Mouse (Mus musculus) stomach, embryonic 16.5 days (tissue): ENCODE results near the gene Msln. TPM values are rescaled to one million over a fixed set of nuclear protein-coding genes. Genes with fewer than 3 reads are reported as not detected.

Experiments
- ATAC-seq: fragments of 200-750 bp; cut with Nextera tagmentation; 2 replicates; pipeline ENCODE4 v1.8.0; 2017; ENCODE audit warnings: moderate number of reproducible peaks, moderate TSS enrichment; ENCODE audit not compliant: insufficient read depth, low FRiP score
- H3K27ac ChIP-seq: fragments of 300-500 bp; sonication (generic); 2 replicates; pipeline ENCODE4 v1.5.1; 2014; ENCODE audit warnings: low read length
- H3K27me3 ChIP-seq: fragments of 300-500 bp; sonication (generic); 2 replicates; pipeline ENCODE4 v1.6.1; 2014; ENCODE audit warnings: low read length, control low read depth, mixed read lengths; ENCODE audit not compliant: control insufficient read depth, insufficient read depth
- H3K36me3 ChIP-seq: fragments of 300-500 bp; sonication (generic); 2 replicates; pipeline ENCODE4 v1.6.1; 2014; ENCODE audit warnings: low read length; ENCODE audit not compliant: control insufficient read depth, insufficient read depth
- H3K4me1 ChIP-seq: fragments of 300-500 bp; sonication (generic); 2 replicates; pipeline ENCODE4 v1.6.1; 2014; ENCODE audit warnings: low read length, control low read depth, mixed read lengths; ENCODE audit not compliant: control insufficient read depth, insufficient read depth
- H3K4me2 ChIP-seq: fragments of 300-500 bp; sonication (generic); 2 replicates; pipeline ENCODE4 v1.6.1; 2014; ENCODE audit warnings: low read depth, low read length, mixed read lengths
- H3K4me3 ChIP-seq: fragments of 300-500 bp; sonication (generic); replicated peaks from 2 replicates; pipeline ENCODE4 v1.5.1; 2014; ENCODE audit warnings: mild to moderate bottlenecking, low read length
- H3K9ac ChIP-seq: fragments of 300-500 bp; sonication (generic); 2 replicates; pipeline ENCODE4 v1.6.1; 2014; ENCODE audit warnings: low read length
- H3K9me3 ChIP-seq: fragments of 300-500 bp; sonication (generic); replicated peaks from 2 replicates; pipeline ENCODE4 v1.6.1; 2016; ENCODE audit warnings: low read length, control low read depth; ENCODE audit not compliant: control insufficient read depth
- WGBS: fragments of 180-500 bp; shearing (Covaris S2); extraction: QIAGEN DNeasy Blood & Tissue Kit; methylation state at CpG from one replicate; pipeline ENCODE4 v1.1.7; 2014; 5-methylcytosine and 5-hydroxymethylcytosine counted together
- polyA plus RNA-seq: library from polyadenylated mRNA; unstranded; fragments of >200 nt; fragmentation: Nextera tagmentation; extraction: Ambion mirVana; gene quantifications from 2 replicates; pipeline ENCODE4 v1.2.1, GENCODE M21; 2015

The Msln gene
- polyA plus RNA-seq, 1 experiment from 2014 or later: 77.0 TPM

DNA sequence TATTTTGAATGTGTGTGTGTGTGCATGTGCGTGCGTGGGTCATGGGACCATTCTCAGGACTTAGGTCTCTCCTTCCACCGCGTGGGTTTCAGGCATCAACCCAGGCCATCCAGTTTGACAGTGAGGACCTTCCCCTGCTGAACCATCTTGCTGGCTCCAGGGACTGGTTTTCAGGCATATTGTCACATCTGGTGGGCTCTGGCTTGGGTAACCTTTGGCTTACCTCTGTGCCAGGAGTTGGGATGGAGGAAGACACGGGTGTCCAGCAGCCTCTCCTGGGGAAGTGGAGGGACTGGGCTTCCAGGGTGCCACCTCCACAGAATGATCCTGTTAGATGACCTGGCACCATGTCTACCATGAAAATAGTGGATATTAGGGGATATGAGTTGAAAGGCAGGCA is 23.8 kb upstream of the Msln start:
- no peak overlapping the region for H3K4me2 ChIP-seq
- H3K4me1 ChIP-seq: peaks cover 6% of the 10 kb centered on the region
- 90% methylated on average over 5 of the region's 5 CpGs for WGBS
- no peaks in the 10 kb centered on the region for H3K9me3 ChIP-seq
- no peak overlapping the region for H3K27ac ChIP-seq
- ATAC-seq: no peak
- no peak overlapping the region for H3K4me3 ChIP-seq
- H3K9ac ChIP-seq: no peak overlapping the region
- no peaks in the 10 kb centered on the region for H3K27me3 ChIP-seq
- peaks cover 3% of the 10 kb centered on the region; the same call in 1 of the 2 replicates for H3K36me3 ChIP-seq

DNA sequence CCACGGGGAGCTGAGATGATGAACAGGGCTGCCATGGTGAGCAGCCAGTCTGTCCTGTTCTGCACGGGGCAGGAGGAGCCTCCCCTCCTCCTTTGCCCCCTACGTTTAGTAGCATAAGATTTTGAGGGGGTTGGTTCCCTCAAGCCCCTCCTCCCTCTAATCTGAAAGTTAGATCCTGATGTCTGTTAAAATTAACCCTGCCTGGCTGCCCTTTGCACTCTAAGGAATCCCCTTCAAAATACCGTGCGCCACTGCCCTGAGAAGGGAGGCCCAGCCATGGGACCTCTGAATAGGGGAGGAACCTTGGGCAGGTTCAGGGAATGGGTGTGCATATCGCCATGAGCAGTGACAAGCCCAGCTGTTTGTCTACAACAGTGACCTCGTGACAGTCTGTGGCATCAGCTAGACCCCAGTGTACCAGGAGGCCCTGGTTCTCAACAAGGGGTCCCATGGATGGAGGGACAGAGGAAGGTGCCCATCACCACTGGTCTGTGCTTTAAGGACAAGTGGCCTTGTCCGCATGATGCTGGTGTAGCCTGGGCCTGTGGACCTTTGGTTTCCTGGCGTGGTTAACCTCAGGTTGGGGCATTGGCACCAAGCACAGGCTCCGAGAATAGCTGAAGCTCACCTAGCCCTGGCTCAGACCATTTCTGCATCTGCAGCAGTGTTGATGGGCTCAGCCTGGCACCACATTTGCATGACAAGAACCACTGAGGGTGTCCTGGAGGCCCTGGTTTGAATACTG is 21.3 kb upstream of the Msln start:
- Histone ChIP-seq H3K4me1 (peaks cover 6% of the 10 kb centered on the region), H3K9ac (no peak overlapping the region), H3K36me3 (0 out of 2 replicates have a peak, but pooled peaks cover 3% of the 10 kb centered on the region), H3K4me3 (no peak overlapping the region), H3K9me3 (no peaks in the 10 kb centered on the region), H3K4me2 (no peak overlapping the region), H3K27me3 (no peaks in the 10 kb centered on the region), H3K27ac (no peak overlapping the region)
- WGBS: 74% methylated on average over 10 of the region's 10 CpGs
- ATAC-seq: no peak

DNA sequence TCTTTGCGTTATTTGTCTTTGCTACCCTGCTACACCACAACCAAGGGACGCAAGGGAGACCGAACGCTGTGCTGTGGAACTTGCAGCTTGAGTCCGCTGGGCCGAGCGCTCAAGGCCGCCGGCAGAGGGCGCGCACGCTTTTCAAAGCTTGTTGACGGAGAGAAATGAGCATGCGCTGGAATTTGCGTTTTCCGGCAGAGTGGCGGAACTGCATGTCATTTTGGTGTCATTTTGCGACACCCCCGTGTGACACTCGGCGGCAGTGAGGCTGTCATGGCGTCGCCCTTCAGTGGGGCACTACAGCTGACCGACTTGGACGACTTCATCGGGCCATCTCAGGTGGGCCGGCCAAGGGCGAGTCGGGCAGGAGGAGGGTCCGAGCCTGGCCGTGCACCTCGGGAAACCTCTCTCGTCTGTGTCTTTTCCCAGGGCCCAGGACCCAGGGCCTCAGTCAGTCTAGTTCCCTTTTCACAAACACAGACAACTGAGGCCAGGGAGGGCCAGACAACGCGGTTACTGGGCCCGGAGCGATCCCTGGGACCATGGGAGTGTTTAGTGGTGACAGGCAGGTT is 19.5 kb upstream of the Msln start, which contains the start of gene Narfl:
Narfl (plus strand) TSS at position 228 of the 572 bp plus-strand sequence.
- Histone ChIP-seq H3K4me3 (peak within 1 kb of the TSS; percentile 78), H3K27me3 (no peaks in the 10 kb centered on the region), H3K4me1 (peaks cover 6% of the 10 kb centered on the region), H3K9me3 (no peaks in the 10 kb centered on the region), H3K4me2 (peak within 1 kb of the TSS; percentile 84), H3K9ac (peak within 1 kb of the TSS; percentile 92), H3K27ac (no peak within 1 kb of the TSS), H3K36me3 (no peaks in the 10 kb centered on the region)
- ATAC-seq: peak; percentile 89
- WGBS: under 1% methylated on average over 37 of the region's 37 CpGs

DNA sequence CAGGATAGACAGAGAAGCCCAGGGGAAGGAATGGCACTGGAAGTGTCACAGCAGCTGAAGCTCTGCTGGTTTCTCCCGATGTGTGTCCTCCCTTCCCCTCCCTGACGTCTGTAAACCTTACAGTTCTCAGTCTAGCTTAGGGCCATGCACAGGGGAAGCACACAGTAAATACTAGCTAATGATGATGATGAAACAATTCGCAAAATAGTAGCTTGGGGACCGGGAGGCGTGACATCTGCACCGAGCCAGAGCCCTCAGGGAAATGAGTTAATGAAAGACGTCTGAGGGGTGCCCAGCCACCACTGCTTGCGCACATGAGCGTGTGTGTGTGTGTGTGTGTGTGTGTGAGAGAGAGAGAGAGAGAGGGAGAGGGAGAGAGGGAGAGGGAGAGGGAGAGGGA is 15.2 kb upstream of the Msln start:
- WGBS: 59% methylated on average over 9 of the region's 9 CpGs
- H3K27ac ChIP-seq: no peak overlapping the region
- H3K4me2 ChIP-seq: no peak overlapping the region
- no peaks in the 10 kb centered on the region for H3K9me3 ChIP-seq
- peaks cover 3% of the 10 kb centered on the region for H3K4me1 ChIP-seq
- H3K27me3 ChIP-seq: no peaks in the 10 kb centered on the region
- no peak for ATAC-seq
- H3K36me3 ChIP-seq: no peaks in the 10 kb centered on the region
- no peak overlapping the region for H3K9ac ChIP-seq
- H3K4me3 ChIP-seq: no peak overlapping the region

DNA sequence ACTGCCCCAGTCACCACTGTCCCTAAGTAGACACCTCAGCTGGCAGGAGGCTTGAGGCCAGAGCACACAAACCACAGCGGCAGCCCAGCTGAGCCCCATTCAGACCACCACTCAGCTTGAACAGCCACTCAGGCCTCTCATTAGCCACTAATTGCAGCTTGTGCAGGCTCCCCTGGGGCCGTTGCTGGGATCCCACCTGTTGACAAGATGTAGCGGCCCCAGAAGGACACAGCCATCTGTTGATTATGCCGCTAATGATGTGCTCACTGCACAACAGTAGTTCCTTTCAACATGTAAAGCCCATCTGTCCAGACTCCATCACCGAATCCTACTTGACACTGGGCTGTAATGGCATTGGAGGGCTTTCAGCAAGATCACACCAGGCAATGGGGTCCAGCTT is 11.7 kb upstream of the Msln start:
- Histone ChIP-seq H3K4me1 (no peaks in the 10 kb centered on the region), H3K27me3 (no peaks in the 10 kb centered on the region), H3K9ac (no peak overlapping the region), H3K9me3 (no peaks in the 10 kb centered on the region), H3K36me3 (no peaks in the 10 kb centered on the region), H3K4me3 (no peak overlapping the region), H3K27ac (no peak overlapping the region), H3K4me2 (no peak overlapping the region)
- WGBS: 73% methylated on average over 5 of the region's 5 CpGs
- no peak for ATAC-seq

DNA sequence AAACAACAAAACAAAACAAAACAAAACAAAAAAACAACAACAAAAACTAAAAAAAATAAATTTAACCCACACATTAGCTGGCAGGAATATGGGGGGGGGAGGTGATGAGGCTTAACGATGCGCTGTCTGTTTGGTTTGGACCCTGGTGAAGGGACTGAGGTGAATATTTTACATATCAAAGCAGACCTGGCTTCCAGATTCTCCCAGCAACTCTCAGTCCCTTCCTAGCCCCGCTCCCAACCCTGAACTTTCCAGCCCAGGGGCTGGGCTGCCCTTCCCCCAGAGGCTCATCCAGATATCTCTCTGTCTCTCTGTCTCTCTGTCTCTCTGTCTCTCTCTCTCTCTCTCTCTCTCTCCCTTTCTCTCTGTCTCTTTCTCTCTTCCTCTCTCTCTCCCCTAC is 8.4 kb upstream of the Msln start:
- Histone ChIP-seq H3K9me3 (no peaks in the 10 kb centered on the region), H3K4me3 (no peak overlapping the region), H3K27me3 (no peaks in the 10 kb centered on the region), H3K9ac (no peak overlapping the region), H3K36me3 (no peaks in the 10 kb centered on the region), H3K4me1 (no peaks in the 10 kb centered on the region), H3K4me2 (no peak overlapping the region), H3K27ac (no peak overlapping the region)
- ATAC-seq: no peak
- 51% methylated on average over 3 of the region's 3 CpGs for WGBS

DNA sequence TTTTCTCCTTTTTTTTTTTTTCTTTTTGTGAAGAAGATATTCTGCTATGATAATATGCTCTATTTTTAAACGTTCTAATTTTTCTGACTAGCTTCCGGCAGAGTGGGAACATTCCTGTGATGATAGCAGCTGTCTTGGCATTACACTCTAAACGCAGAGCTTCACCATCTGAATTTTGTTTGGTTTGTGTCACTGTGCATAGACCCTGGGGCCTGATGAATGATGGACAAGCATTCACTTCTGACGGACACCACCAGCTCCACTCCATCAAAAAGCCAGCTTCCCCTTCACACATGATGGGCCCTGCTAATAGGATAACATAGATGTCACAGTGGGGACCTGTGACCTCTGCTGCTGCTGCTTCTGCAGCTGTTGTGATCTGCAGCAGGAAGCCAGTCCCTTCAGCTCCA is 7.4 kb upstream of the Msln start:
- Histone ChIP-seq H3K27me3 (no peaks in the 10 kb centered on the region), H3K27ac (no peak overlapping the region), H3K4me2 (no peak overlapping the region), H3K4me3 (no peak overlapping the region), H3K36me3 (no peaks in the 10 kb centered on the region), H3K4me1 (no peaks in the 10 kb centered on the region), H3K9me3 (no peaks in the 10 kb centered on the region), H3K9ac (no peak overlapping the region)
- ATAC-seq: no peak
- 34% methylated on average over 4 of the region's 4 CpGs for whole genome bisulfite sequencing

DNA sequence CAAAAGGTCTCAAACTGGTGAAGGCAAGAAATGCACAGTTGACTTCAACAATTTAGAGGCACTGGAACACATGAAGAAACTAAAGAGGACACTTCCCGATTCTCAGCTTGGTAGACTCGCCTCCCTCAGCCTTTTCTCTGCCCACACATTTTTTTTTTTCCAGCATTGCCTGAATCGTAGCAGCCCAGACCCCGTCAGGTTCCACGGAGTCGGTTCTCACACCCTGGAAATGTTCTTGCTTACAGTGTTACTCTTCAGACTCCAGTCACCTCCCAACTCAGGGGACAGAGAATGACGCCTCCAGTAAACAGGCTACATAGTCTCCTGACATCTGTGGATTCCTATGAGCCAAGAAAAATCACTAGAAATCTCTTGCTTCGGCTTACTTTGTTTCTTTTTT is 6.0 kb upstream of the Msln start:
- no peak overlapping the region for H3K4me2 ChIP-seq
- 67% methylated on average over 8 of the region's 8 CpGs for WGBS
- 0 out of 2 replicates have a peak, but pooled peaks cover 2% of the 10 kb centered on the region for H3K4me1 ChIP-seq
- no peaks in the 10 kb centered on the region for H3K36me3 ChIP-seq
- no peak overlapping the region for H3K27ac ChIP-seq
- H3K9ac ChIP-seq: no peak overlapping the region
- H3K27me3 ChIP-seq: no peaks in the 10 kb centered on the region
- H3K9me3 ChIP-seq: no peaks in the 10 kb centered on the region
- no peak for ATAC-seq
- no peak overlapping the region for H3K4me3 ChIP-seq

DNA sequence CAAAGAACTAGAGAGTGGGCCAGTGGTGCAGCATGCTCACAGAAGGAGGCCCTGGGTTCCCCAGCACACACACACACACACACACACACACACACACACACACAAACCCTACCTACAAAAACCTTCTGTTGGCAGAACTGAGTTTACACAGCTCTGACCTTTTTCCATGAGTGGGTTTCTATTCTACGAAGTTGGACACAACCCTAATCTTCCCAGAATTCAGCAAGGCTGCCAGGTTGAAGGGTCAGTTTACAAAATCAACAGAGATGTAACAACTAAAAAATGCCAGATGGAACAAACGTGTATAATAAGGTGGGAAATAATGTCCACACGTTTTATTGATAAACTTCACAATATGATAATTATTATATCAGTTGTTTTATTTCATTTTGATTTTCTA is 3.5 kb upstream of the Msln start:
- H3K36me3 ChIP-seq: no peaks in the 10 kb centered on the region
- H3K4me2 ChIP-seq: no peak overlapping the region
- ATAC-seq: no peak
- H3K9ac ChIP-seq: no peak overlapping the region
- 0 out of 2 replicates have a peak, but pooled peaks cover 2% of the 10 kb centered on the region for H3K4me1 ChIP-seq
- H3K27ac ChIP-seq: no peak overlapping the region
- H3K9me3 ChIP-seq: no peaks in the 10 kb centered on the region
- no peaks in the 10 kb centered on the region for H3K27me3 ChIP-seq
- 46% methylated on average over 3 of the region's 3 CpGs for WGBS
- no peak overlapping the region for H3K4me3 ChIP-seq
